Mouse (Mus musculus): ENCODE measurements around the gene Ehd3.
A peak's percentile ranks its signal among the peaks of the same experiment; 100 is the strongest.

The Ehd3 gene

GRCm38 (mm10) chr17:73803521-73804184, at the start of gene Ehd3:
TSS of gene Ehd3 (plus strand) at chr17:73804134.
- no peak for DNase-seq

GRCm38 (mm10) chr17:73770964-73771363, 33.0 kb upstream of the Ehd3 start:
- peak; percentile 55 to 67 for DNase-seq

- peak in 1 of 2 experiments; percentile 14 for DNase-seq
Observed at GRCm38 (mm10) chr17:73786642-73787311, 17.2 kb upstream of the Ehd3 start.

- DNase-seq = peak in 1 of 2 experiments; percentile 13
Observed at GRCm38 (mm10) chr17:73790284-73791020, 13.5 kb upstream of the Ehd3 start.

GRCm38 (mm10) chr17:73796789-73797188, 7.1 kb upstream of the Ehd3 start:
- peak; percentile 36 to 61 for DNase-seq

DNA sequence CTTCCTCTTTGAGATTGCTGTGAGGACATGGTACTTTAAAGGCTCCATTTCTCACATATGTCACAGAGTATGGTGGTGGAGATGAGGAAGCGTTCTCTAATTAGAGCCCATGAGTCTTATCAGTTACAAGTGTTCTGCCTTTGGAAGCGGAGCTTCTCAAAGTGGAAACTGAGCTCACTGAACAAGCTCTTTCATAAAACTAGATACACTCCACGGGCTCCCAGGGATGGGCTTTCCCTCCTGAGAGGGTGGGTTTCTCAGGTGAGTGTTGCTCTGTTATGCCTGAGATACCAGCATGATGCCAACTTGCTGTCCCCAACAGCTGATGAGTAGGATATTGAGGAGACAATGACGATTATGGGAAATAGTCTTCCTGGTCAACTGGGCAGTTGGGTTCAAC, 6.2 kb upstream of the Ehd3 start:
- no peak for DNase-seq

- peak; percentile 92 to 96 for DNase-seq
Observed at GRCm38 (mm10) chr17:73804592-73805271, 798 bp downstream of the Ehd3 start.

DNA sequence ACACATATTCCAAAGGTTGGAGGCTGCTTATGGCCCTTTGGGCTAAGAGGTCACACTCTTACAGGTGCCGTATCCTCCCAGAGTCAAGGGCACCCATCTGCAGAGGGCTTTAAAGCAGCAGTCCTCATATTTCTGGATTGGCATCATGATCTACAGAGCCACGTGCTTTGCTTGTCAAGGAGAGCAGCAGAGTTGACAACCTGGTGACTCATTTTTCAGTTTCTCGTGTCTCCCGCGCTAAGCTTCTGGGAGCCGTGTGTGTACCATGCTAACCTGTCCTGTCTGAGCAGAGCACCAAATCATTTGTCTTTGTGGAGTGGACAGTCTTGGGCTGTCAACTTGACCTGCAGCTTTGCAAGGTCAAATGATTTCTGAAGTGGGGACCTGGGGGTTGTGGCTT, 2.4 kb downstream of the Ehd3 start:
- no peak for DNase-seq

GRCm38 (mm10) chr17:73807211-73807610, 3.3 kb downstream of the Ehd3 start:
- no peak for DNase-seq

GRCm38 (mm10) chr17:73808431-73808830, 4.5 kb downstream of the Ehd3 start:
- peak; percentile 43 to 66 for DNase-seq

DNA sequence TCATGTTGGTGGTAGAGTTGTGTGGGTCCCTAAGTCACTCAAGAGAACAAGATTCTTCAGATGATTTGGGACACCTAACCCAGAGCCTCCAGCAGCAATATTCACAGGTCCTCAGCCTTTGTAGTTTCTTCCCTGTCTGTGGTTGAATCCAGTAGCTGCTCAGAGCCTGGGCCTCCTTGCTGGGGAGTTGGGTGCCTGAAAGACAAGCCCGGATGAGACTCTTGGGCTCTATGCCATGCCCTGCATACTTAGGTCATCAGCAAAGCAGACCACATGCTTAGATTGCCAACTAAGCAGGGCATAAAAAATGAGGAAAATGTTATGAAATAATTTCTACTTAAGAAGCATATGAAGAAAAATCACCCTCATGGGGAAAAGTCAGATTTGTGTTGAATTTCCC, 6.9 kb downstream of the Ehd3 start:
- no peak for DNase-seq

- no peak for DNase-seq
Observed at GRCm38 (mm10) chr17:73811566-73811965, 7.6 kb downstream of the Ehd3 start.

DNA sequence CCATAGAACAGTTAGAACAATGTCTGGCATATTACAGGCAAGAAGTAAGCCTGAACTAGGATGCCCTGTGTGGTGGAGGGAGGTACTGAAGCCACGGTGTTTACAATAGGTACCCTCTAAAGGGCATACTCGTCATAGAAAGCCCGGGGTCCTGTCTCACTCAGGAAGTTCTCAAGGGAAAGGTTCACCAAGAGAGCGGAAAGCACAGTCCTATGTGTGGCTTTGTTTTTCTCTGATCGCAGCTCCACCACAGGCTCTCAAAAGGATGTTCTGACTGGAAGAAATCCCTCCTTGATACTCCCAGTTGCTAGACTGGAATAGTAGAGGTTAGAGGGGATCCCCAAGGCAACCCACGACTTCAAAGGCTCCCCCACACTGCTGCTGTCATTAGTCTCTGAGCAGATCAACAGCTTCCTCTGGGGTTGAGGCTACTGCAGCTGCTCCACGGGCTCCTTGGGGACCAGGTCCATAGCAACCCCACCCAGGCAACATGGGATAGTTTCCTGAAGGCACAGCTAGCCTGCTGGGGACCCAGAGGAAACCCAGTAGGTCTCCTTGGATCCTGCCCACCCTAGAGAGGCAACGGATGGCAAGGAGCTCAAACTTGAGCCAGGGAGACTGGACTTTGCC, 9.2 kb downstream of the Ehd3 start:
- DNase-seq = no peak

- no peak for DNase-seq
Observed at GRCm38 (mm10) chr17:73814500-73815190, 10.7 kb downstream of the Ehd3 start.

- no peak for DNase-seq
Observed at GRCm38 (mm10) chr17:73817697-73818380, 13.9 kb downstream of the Ehd3 start.

DNA sequence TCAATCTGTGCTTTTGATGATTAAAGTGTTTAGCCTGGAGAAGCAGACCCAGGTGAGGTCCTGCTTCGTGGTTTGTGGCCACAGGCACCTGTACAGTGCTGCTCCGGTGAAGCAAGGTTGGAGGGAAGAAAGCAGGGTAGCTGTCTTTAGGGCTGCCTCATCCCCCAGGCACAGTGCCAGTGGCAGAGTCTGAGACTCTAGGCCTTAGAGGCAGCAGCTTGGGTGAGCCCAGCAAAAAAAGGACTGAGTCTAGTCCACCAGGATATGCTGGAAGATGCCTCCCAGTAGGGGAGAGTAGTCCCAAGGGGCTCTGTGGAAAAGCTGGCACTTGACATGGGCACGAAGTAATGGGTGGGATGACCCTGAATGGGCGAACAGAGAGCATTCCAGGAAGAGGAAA, 15.0 kb downstream of the Ehd3 start:
- no peak for DNase-seq

DNA sequence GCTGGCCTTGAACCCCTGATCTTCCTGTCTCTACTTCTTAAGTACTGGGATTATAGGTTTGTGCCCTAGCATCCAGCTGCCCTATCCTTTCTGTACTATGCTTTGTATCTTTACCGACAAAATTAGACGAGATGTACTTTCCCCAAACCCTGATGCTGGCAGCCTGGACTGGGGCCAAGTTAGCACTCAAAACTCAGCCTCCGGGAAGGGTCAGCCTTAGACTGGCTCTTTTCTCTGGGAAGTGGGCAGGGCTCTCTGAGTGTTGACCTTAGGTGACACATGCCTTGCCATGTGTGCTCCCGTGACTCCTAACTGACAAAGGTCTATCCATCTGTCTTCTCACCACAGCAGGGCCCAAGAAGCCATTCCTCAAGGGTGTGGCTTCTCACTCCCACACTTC, 16.8 kb downstream of the Ehd3 start:
- DNase-seq = peak; percentile 24 to 31

DNA sequence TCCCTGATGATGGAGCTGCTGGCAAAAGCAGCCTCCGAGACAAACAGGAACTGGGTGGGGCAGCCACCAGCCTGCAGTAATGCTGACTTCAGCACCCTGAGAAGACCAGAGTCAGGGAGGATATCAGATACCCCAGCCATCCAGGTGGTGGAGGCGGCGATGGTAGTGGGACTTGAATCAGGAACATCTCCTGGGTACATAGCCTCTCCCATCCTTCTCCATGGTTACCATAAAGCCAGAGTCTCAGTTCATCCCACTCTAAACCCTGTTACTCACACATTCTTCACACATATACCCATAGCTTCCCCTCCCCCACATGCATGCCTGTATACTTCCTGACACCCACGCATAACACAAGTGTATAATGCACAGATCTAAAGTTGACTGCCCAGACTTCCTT, 18.3 kb downstream of the Ehd3 start:
- no peak for DNase-seq

- no peak for DNase-seq
Observed at GRCm38 (mm10) chr17:73823121-73824021, 19.4 kb downstream of the Ehd3 start.

- no peak for DNase-seq
Observed at GRCm38 (mm10) chr17:73824022-73824340, 20.0 kb downstream of the Ehd3 start.

DNA sequence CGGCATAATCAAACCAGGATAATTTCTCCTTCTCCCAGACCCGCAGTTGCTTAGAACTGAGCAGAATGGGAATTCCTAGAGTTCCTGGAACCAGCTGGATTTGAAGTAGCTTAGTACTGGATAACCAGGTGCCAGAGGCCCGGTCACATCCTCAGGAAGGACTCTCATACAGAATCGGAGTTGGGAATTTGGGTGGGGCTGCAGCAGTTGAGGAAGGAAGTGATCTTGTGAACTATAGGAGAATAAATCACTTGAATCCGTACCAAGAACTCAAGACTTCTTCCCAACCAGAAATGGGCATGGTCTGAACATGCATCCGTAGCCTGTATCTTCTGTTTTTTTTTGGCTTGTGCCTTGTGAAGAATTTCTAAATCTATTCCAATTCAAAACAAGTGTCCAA, 22.2 kb downstream of the Ehd3 start:
- DNase-seq = peak in 1 of 2 experiments; percentile 29

All from kidney, postnatal 4 days (tissue).